Mouse (Mus musculus): Measurements from ENCODE around the gene 9530068E07Rik. TPM values are rescaled to one million over a fixed set of nuclear protein-coding genes. Genes with fewer than 3 reads are reported as not detected.

Gene 9530068E07Rik
- total and polyA plus RNA-seq, 3 experiments: 102 to 153 (median 128) TPM

- Histone ChIP-seq H3K4me3 (replicated peaks in 1 of 3; ENCODE audit: low read depth in 2 of 3, low read length in 2 of 3, poor library complexity in 1 of 3) (no peak overlapping the region), H3K4me2 (ENCODE audit: insufficient read depth, low read depth, poor library complexity, severe bottlenecking) (no peak overlapping the region), H3K4me1 (ENCODE audit: control insufficient read depth in 1 of 2, insufficient read depth in 2 of 2) (peaks cover 20 to 75% of the 10 kb centered on the region in 2 experiments), H3K27me3 (replicated peaks) (no peaks in the 10 kb centered on the region), H3K27ac (ENCODE audit: insufficient read depth, low read depth) (no peak overlapping the region), H3K79me2 (replicated peaks; ENCODE audit: control insufficient read depth, extremely low read depth, insufficient read depth, poor library complexity, severe bottlenecking) (peaks cover 65% of the 10 kb centered on the region), H3K36me3 (replicated peaks in 1 of 2; ENCODE audit: control insufficient read depth in 1 of 2, insufficient read depth in 1 of 2, low read length in 1 of 2) (peaks cover 2 to 40% of the 10 kb centered on the region in 2 experiments), H3K9me3 (replicated peaks; ENCODE audit: low read length) (no peaks in the 10 kb centered on the region), H3K9ac (ENCODE audit: insufficient read depth, low read depth) (no peak overlapping the region)
- DNase-seq (ENCODE audit: extremely low read depth): no peak
- dilution Hi-C loops (cut with MboI; ENCODE audit: extremely low pct_ligation_motif_present, extremely low pct_unique_long_range_greater_than_20kb, low sequenced_read_pairs): no loop called here
- in situ Hi-C loops (cut with MboI; ENCODE audit: low pct_ligation_motif_present, low pct_unique_long_range_greater_than_20kb, low sequenced_read_pairs): no loop called here
- TF ChIP-seq MEF2A (IDR thresholded peaks at IDR 0.05; ENCODE audit: borderline replicate concordance, low read depth, low read length) (no peak), GABPA (IDR thresholded peaks at IDR 0.05; ENCODE audit: insufficient replicate concordance, low read depth, low read length) (no peak), JUND (conservative IDR thresholded peaks at IDR 0.05; ENCODE audit: low read depth, low read length) (no peak), TCF12 (IDR thresholded peaks at IDR 0.05; ENCODE audit: low read depth, low read length) (no peak), NRF1 (IDR thresholded peaks at IDR 0.05; ENCODE audit: low read depth, low read length) (no peak), ZKSCAN1 (IDR thresholded peaks at IDR 0.05; ENCODE audit: borderline replicate concordance, low read depth, low read length) (no peak), MYC (IDR thresholded peaks at IDR 0.05; ENCODE audit: low read depth, low read length) (no peak), SIN3A (IDR thresholded peaks at IDR 0.05; ENCODE audit: low read length) (no peak), RCOR1 (conservative IDR thresholded peaks at IDR 0.05; ENCODE audit: low read depth, low read length) (no peak), MAZ (IDR thresholded peaks at IDR 0.05; ENCODE audit: low read depth, low read length) (no peak), TBP (conservative IDR thresholded peaks at IDR 0.05; ENCODE audit: low read depth, low read length) (no peak), ELF1 (IDR thresholded peaks at IDR 0.05; ENCODE audit: low read depth, low read length) (no peak), SMC3 (IDR thresholded peaks at IDR 0.05; ENCODE audit: low read depth, low read length) (no peak), KAT2A (IDR thresholded peaks at IDR 0.05; ENCODE audit: insufficient replicate concordance, low read length) (no peak), NELFE (IDR thresholded peaks at IDR 0.05; ENCODE audit: low read depth, low read length) (no peak), MAX (IDR thresholded peaks at IDR 0.05; ENCODE audit: low read length) (no peak)
These were observed 31.1 kb upstream of the 9530068E07Rik start for GRCm38 (mm10) chr11:52365143-52365542.

DNA sequence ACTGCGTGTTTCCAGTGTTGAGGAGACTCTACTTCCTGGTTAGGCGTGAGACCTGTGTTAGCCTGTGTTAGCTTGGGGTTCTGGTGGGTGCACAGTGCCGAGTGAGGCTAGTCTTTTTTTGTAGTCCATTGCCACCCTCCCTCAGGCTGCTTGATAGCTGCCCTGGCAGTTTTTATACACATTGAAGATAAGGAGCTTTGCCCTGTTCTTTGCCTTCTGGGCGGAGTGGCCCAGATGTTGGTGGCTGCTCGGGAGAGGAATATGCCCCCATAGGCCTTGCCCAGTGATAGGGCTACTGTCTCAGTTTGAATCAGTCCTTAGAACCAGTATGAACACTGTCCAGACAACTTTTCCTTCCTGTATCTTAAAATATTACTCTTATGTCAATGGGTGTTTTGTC, 29.9 kb upstream of the 9530068E07Rik start:
- no peak overlapping the region for H3K4me2 ChIP-seq (ENCODE audit: insufficient read depth, low read depth, poor library complexity, severe bottlenecking)
- in situ Hi-C loops (cut with MboI; ENCODE audit: low pct_ligation_motif_present, low pct_unique_long_range_greater_than_20kb, low sequenced_read_pairs) (no loop called here), dilution Hi-C loops (cut with MboI; ENCODE audit: extremely low pct_ligation_motif_present, extremely low pct_unique_long_range_greater_than_20kb, low sequenced_read_pairs) (no loop called here)
- H3K79me2 ChIP-seq (replicated peaks; ENCODE audit: control insufficient read depth, extremely low read depth, insufficient read depth, poor library complexity, severe bottlenecking): peaks cover 77% of the 10 kb centered on the region
- TF ChIP-seq SMC3 (IDR thresholded peaks at IDR 0.05; ENCODE audit: low read depth, low read length): no peak
- TF ChIP-seq USF1 (IDR thresholded peaks at IDR 0.05; ENCODE audit: low read depth, low read length): no peak
- TF ChIP-seq MXI1 (IDR thresholded peaks at IDR 0.05; ENCODE audit: low read depth, low read length): no peak
- TF ChIP-seq TCF12 (IDR thresholded peaks at IDR 0.05; ENCODE audit: low read depth, low read length): no peak
- TF ChIP-seq EP300 (IDR thresholded peaks at IDR 0.05; ENCODE audit: low read length): no peak
- no peak for TF ChIP-seq MAFK (IDR thresholded peaks at IDR 0.05; ENCODE audit: insufficient replicate concordance, low read length)
- TF ChIP-seq CTCF (conservative IDR thresholded peaks at IDR 0.05 in 1 of 2, IDR thresholded peaks at IDR 0.05 in 1 of 2; ENCODE audit: low read depth in 2 of 2, low read length in 2 of 2): no peak
- TF ChIP-seq RAD21 (IDR thresholded peaks at IDR 0.05; ENCODE audit: low read depth, low read length): no peak
- no peak for TF ChIP-seq SIN3A (IDR thresholded peaks at IDR 0.05; ENCODE audit: low read length)
- H3K4me1 ChIP-seq (ENCODE audit: control insufficient read depth in 1 of 2, insufficient read depth in 2 of 2): peaks cover 19 to 83% of the 10 kb centered on the region in 2 experiments
- DNase-seq (ENCODE audit: extremely low read depth): no peak
- H3K27me3 ChIP-seq (replicated peaks): no peaks in the 10 kb centered on the region
- no peak overlapping the region for H3K9ac ChIP-seq (ENCODE audit: insufficient read depth, low read depth)
- H3K4me3 ChIP-seq (replicated peaks in 1 of 3; ENCODE audit: low read depth in 2 of 3, low read length in 2 of 3, poor library complexity in 1 of 3): no peak overlapping the region
- no peaks in the 10 kb centered on the region for H3K9me3 ChIP-seq (replicated peaks; ENCODE audit: low read length)
- H3K27ac ChIP-seq (ENCODE audit: insufficient read depth, low read depth): no peak overlapping the region
- H3K36me3 ChIP-seq (replicated peaks in 1 of 2; ENCODE audit: control insufficient read depth in 1 of 2, insufficient read depth in 1 of 2, low read length in 1 of 2): peaks cover 2 to 50% of the 10 kb centered on the region in 2 experiments
